Mouse (Mus musculus): ENCODE results near the gene Slco2a1.
A peak's percentile ranks its signal among the peaks of the same experiment; 100 is the strongest.

The Slco2a1 gene

GRCm38 (mm10) chr9:102982376-102982775 lies 6.1 kb upstream of the Slco2a1 start:
- DNase-seq (ENCODE audit: low spot score): no peak

- no peak for DNase-seq (ENCODE audit: low spot score)
Observed at GRCm38 (mm10) chr9:102985111-102985510, 3.4 kb upstream of the Slco2a1 start.

GRCm38 (mm10) chr9:102985939-102986338 lies 2.6 kb upstream of the Slco2a1 start:
- no peak for DNase-seq (ENCODE audit: low spot score)

- DNase-seq (ENCODE audit: low spot score): peak; percentile 50
Observed at GRCm38 (mm10) chr9:102990306-102991133, 2.0 kb downstream of the Slco2a1 start.

GRCm38 (mm10) chr9:102991134-102991406 lies 2.6 kb downstream of the Slco2a1 start:
- no peak for DNase-seq (ENCODE audit: low spot score)

- DNase-seq (ENCODE audit: low spot score): no peak
Observed at GRCm38 (mm10) chr9:102992877-102993276, 4.4 kb downstream of the Slco2a1 start.

GRCm38 (mm10) chr9:102993764-102994163 lies 5.3 kb downstream of the Slco2a1 start:
- DNase-seq (ENCODE audit: low spot score): no peak

- no peak for DNase-seq (ENCODE audit: low spot score)
Observed at GRCm38 (mm10) chr9:102995800-102996635, 7.5 kb downstream of the Slco2a1 start.

- DNase-seq (ENCODE audit: low spot score): no peak
Observed at GRCm38 (mm10) chr9:103000384-103000783, 11.9 kb downstream of the Slco2a1 start.

GRCm38 (mm10) chr9:103004343-103004742 lies 15.8 kb downstream of the Slco2a1 start:
- no peak for DNase-seq (ENCODE audit: low spot score)

GRCm38 (mm10) chr9:103007699-103008078 lies 19.2 kb downstream of the Slco2a1 start:
- DNase-seq (ENCODE audit: low spot score): no peak

- peak; percentile 38 for DNase-seq (ENCODE audit: low spot score)
Observed at GRCm38 (mm10) chr9:103008079-103008855, 19.8 kb downstream of the Slco2a1 start.

- DNase-seq (ENCODE audit: low spot score): no peak
Observed at GRCm38 (mm10) chr9:103010161-103010560, 21.6 kb downstream of the Slco2a1 start.

- peak; percentile 78 for DNase-seq (ENCODE audit: low spot score)
Observed at GRCm38 (mm10) chr9:103013366-103013765, 24.9 kb downstream of the Slco2a1 start.

- DNase-seq (ENCODE audit: low spot score): no peak
Observed at GRCm38 (mm10) chr9:103014686-103015085, 26.2 kb downstream of the Slco2a1 start.

GRCm38 (mm10) chr9:103024116-103024515 lies 35.6 kb downstream of the Slco2a1 start:
- DNase-seq (ENCODE audit: low spot score): no peak

GRCm38 (mm10) chr9:103027150-103027889 lies 38.8 kb downstream of the Slco2a1 start:
- no peak for DNase-seq (ENCODE audit: low spot score)

- DNase-seq (ENCODE audit: low spot score): no peak
Observed at GRCm38 (mm10) chr9:103029012-103029411, 40.5 kb downstream of the Slco2a1 start.

- no peak for DNase-seq (ENCODE audit: low spot score)
Observed at GRCm38 (mm10) chr9:103030041-103030440, 41.5 kb downstream of the Slco2a1 start.

GRCm38 (mm10) chr9:103031211-103031610 lies 42.7 kb downstream of the Slco2a1 start:
- DNase-seq (ENCODE audit: low spot score): no peak

- no peak for DNase-seq (ENCODE audit: low spot score)
Observed at GRCm38 (mm10) chr9:103032193-103032592, 43.7 kb downstream of the Slco2a1 start.

- DNase-seq (ENCODE audit: low spot score): no peak
Observed at GRCm38 (mm10) chr9:103033381-103033780, 44.9 kb downstream of the Slco2a1 start.

Data from retina, embryonic 14.5 days (tissue).